Mouse (Mus musculus) frontal cortex, postnatal 25 days (tissue): ENCODE results near the gene Srebf2.
A peak's percentile ranks its signal among the peaks of the same experiment; 100 is the strongest.
"Not testable (repeated sequence)": the region's sequence is repeated elsewhere in the genome, so short reads cannot be mapped to it uniquely, and the experiment has no call there.

Experiments
- DNase-seq, 2 experiments: peaks; one replicate each; pipeline ENCODE4 v3.0.0; 2022; ENCODE audit warnings: low spot score in 2 of 2

Srebf2 gene

GRCm38 (mm10) chr15:82224602-82225215, 77.7 kb downstream of the Srebf2 start:
- DNase-seq = no peak

- no peak for DNase-seq
Measured at GRCm38 (mm10) chr15:82225769-82226168, 78.8 kb downstream of the Srebf2 start.

- no peak for DNase-seq
Measured at GRCm38 (mm10) chr15:82229542-82230045, 82.6 kb downstream of the Srebf2 start.

GRCm38 (mm10) chr15:82230098-82230611, 83.2 kb downstream of the Srebf2 start:
- DNase-seq = no peak

- DNase-seq = no peak
Measured at GRCm38 (mm10) chr15:82231100-82231499, 84.1 kb downstream of the Srebf2 start.

GRCm38 (mm10) chr15:82231591-82232378, 84.8 kb downstream of the Srebf2 start:
- DNase-seq = no peak

GRCm38 (mm10) chr15:82232651-82233050, 85.7 kb downstream of the Srebf2 start:
- no peak for DNase-seq

- no peak for DNase-seq
Measured at GRCm38 (mm10) chr15:82235661-82236060, 88.7 kb downstream of the Srebf2 start.

- DNase-seq = peak; percentile 75 to 85
Measured at GRCm38 (mm10) chr15:82236565-82236964, 89.6 kb downstream of the Srebf2 start.

GRCm38 (mm10) chr15:82243311-82243710, 96.3 kb downstream of the Srebf2 start:
- no peak for DNase-seq

GRCm38 (mm10) chr15:82243742-82244114, 96.7 kb downstream of the Srebf2 start:
- DNase-seq = no peak

GRCm38 (mm10) chr15:82244115-82244804, 97.3 kb downstream of the Srebf2 start, which contains the start of gene Cenpm:
Gene Cenpm (minus strand): TSS chr15:82244748.
- peak; percentile 89 to 92 for DNase-seq

GRCm38 (mm10) chr15:82244805-82245161, 97.8 kb downstream of the Srebf2 start:
- DNase-seq = not testable (repeated sequence)

- DNase-seq = no peak
Measured at GRCm38 (mm10) chr15:82247131-82247776, 100.3 kb downstream of the Srebf2 start.

- no peak for DNase-seq
Measured at GRCm38 (mm10) chr15:82251579-82251978, 104.6 kb downstream of the Srebf2 start.

- DNase-seq = no peak
Measured at GRCm38 (mm10) chr15:82252097-82252496, 105.1 kb downstream of the Srebf2 start, which contains the start of gene 1500009C09Rik. Gene 1500009C09Rik (plus strand): TSS chr15:82252397.
